Mouse (Mus musculus): ENCODE results near the gene Aph1a. TPM values are rescaled to one million over a fixed set of nuclear protein-coding genes. Genes with fewer than 3 reads are reported as not detected.
"Not testable (repeated sequence)": the region's sequence is repeated elsewhere in the genome, so short reads cannot be mapped to it uniquely, and the experiment has no call there.

The Aph1a gene
- total RNA-seq, 1 experiment: 70.9 TPM

- H3K9me3 ChIP-seq (ENCODE audit: control insufficient read depth, insufficient read depth, low read depth, low read length): no peaks in the 10 kb centered on the region
- H3K9ac ChIP-seq (ENCODE audit: insufficient read depth, low read depth, low read length, poor library complexity, severe bottlenecking): no peak overlapping the region
- no peak overlapping the region for H3K27ac ChIP-seq (ENCODE audit: insufficient read depth, low read depth, low read length, poor library complexity, severe bottlenecking)
- H3K4me3 ChIP-seq (ENCODE audit: insufficient read depth in 1 of 2, low read depth in 1 of 2, low read length in 2 of 2, poor library complexity in 1 of 2, severe bottlenecking in 1 of 2): peak overlapping the region in 1 of 2 experiments; percentile 21; a peak in 1 of 4 replicates
- in situ Hi-C loops (cut with MboI; ENCODE audit: low sequenced_read_pairs in 2 of 2, unreplicated experiment in 2 of 2): no loop called here
- H3K36me3 ChIP-seq (ENCODE audit: control insufficient read depth, insufficient read depth, low read length, poor library complexity, severe bottlenecking): no peaks in the 10 kb centered on the region
- peaks cover 4 to 18% of the 10 kb centered on the region in 2 experiments; a peak in 3 of 4 replicates for H3K4me1 ChIP-seq (ENCODE audit: control insufficient read depth in 2 of 2, insufficient read depth in 2 of 2, low read length in 2 of 2, poor library complexity in 1 of 2)
- no peak for DNase-seq (ENCODE audit: low read depth, low spot score)
- no peak for TF ChIP-seq CHD2 (IDR thresholded peaks at IDR 0.05; ENCODE audit: low read depth, low read length)
- TF ChIP-seq MAFK (IDR thresholded peaks at IDR 0.05; ENCODE audit: insufficient read depth, low read depth, low read length): no peak
- TF ChIP-seq ZNF384 (IDR thresholded peaks at IDR 0.05; ENCODE audit: low read depth, low read length): no peak
- no peak for TF ChIP-seq ZC3H11A (IDR thresholded peaks at IDR 0.05; ENCODE audit: borderline replicate concordance, low read depth, low read length)
- no peak for TF ChIP-seq HCFC1 (IDR thresholded peaks at IDR 0.05; ENCODE audit: borderline replicate concordance, insufficient read depth, low read length)
Observed at GRCm38 (mm10) chr3:95906860-95907259, 13.1 kb downstream of the Aph1a start.

GRCm38 (mm10) chr3:95907613-95908012 lies 13.8 kb downstream of the Aph1a start:
- Histone ChIP-seq H3K9me3 (ENCODE audit: control insufficient read depth, insufficient read depth, low read depth, low read length) (no peaks in the 10 kb centered on the region), H3K4me1 (ENCODE audit: control insufficient read depth in 2 of 2, insufficient read depth in 2 of 2, low read length in 2 of 2, poor library complexity in 1 of 2) (peaks cover 4 to 16% of the 10 kb centered on the region in 2 experiments; a peak in 3 of 4 replicates), H3K4me3 (ENCODE audit: insufficient read depth in 1 of 2, low read depth in 1 of 2, low read length in 2 of 2, poor library complexity in 1 of 2, severe bottlenecking in 1 of 2) (no peak overlapping the region), H3K27ac (ENCODE audit: insufficient read depth, low read depth, low read length, poor library complexity, severe bottlenecking) (no peak overlapping the region), H3K9ac (ENCODE audit: insufficient read depth, low read depth, low read length, poor library complexity, severe bottlenecking) (no peak overlapping the region), H3K36me3 (ENCODE audit: control insufficient read depth, insufficient read depth, low read length, poor library complexity, severe bottlenecking) (no peaks in the 10 kb centered on the region)
- no peak for DNase-seq (ENCODE audit: low read depth, low spot score)
- TF ChIP-seq ZNF384 (IDR thresholded peaks at IDR 0.05; ENCODE audit: low read depth, low read length): no peak
- TF ChIP-seq HCFC1 (IDR thresholded peaks at IDR 0.05; ENCODE audit: borderline replicate concordance, insufficient read depth, low read length): no peak
- no peak for TF ChIP-seq ZC3H11A (IDR thresholded peaks at IDR 0.05; ENCODE audit: borderline replicate concordance, low read depth, low read length)
- no peak for TF ChIP-seq MAFK (IDR thresholded peaks at IDR 0.05; ENCODE audit: insufficient read depth, low read depth, low read length)
- no peak for TF ChIP-seq CHD2 (IDR thresholded peaks at IDR 0.05; ENCODE audit: low read depth, low read length)
- in situ Hi-C loops (cut with MboI; ENCODE audit: low sequenced_read_pairs in 2 of 2, unreplicated experiment in 2 of 2): no loop called here

GRCm38 (mm10) chr3:95914706-95915105 lies 20.9 kb downstream of the Aph1a start:
- in situ Hi-C loops (cut with MboI; ENCODE audit: low sequenced_read_pairs in 2 of 2, unreplicated experiment in 2 of 2): no loop called here
- TF ChIP-seq ZNF384 (IDR thresholded peaks at IDR 0.05; ENCODE audit: low read depth, low read length): no peak
- TF ChIP-seq MAFK (IDR thresholded peaks at IDR 0.05; ENCODE audit: insufficient read depth, low read depth, low read length): no peak
- no peak for TF ChIP-seq HCFC1 (IDR thresholded peaks at IDR 0.05; ENCODE audit: borderline replicate concordance, insufficient read depth, low read length)
- no peak for TF ChIP-seq CHD2 (IDR thresholded peaks at IDR 0.05; ENCODE audit: low read depth, low read length)

GRCm38 (mm10) chr3:95916760-95917159 lies 23.0 kb downstream of the Aph1a start:
- Histone ChIP-seq H3K4me3 (ENCODE audit: insufficient read depth in 1 of 2, low read depth in 1 of 2, low read length in 2 of 2, poor library complexity in 1 of 2, severe bottlenecking in 1 of 2) (no peak overlapping the region), H3K36me3 (ENCODE audit: control insufficient read depth, insufficient read depth, low read length, poor library complexity, severe bottlenecking) (no peaks in the 10 kb centered on the region), H3K4me1 (ENCODE audit: control insufficient read depth in 2 of 2, insufficient read depth in 2 of 2, low read length in 2 of 2, poor library complexity in 1 of 2) (peaks cover 1 to 2% of the 10 kb centered on the region in 2 experiments; a peak in 1 of 4 replicates), H3K9me3 (ENCODE audit: control insufficient read depth, insufficient read depth, low read depth, low read length) (no peaks in the 10 kb centered on the region), H3K27ac (ENCODE audit: insufficient read depth, low read depth, low read length, poor library complexity, severe bottlenecking) (no peak overlapping the region), H3K9ac (ENCODE audit: insufficient read depth, low read depth, low read length, poor library complexity, severe bottlenecking) (no peak overlapping the region)
- in situ Hi-C loops (cut with MboI; ENCODE audit: low sequenced_read_pairs in 2 of 2, unreplicated experiment in 2 of 2): no loop called here
- TF ChIP-seq ZNF384 (IDR thresholded peaks at IDR 0.05; ENCODE audit: low read depth, low read length) (no peak), HCFC1 (IDR thresholded peaks at IDR 0.05; ENCODE audit: borderline replicate concordance, insufficient read depth, low read length) (no peak), CHD2 (IDR thresholded peaks at IDR 0.05; ENCODE audit: low read depth, low read length) (no peak), ZC3H11A (IDR thresholded peaks at IDR 0.05; ENCODE audit: borderline replicate concordance, low read depth, low read length) (no peak)
- DNase-seq (ENCODE audit: low read depth, low spot score): no peak

More at GRCm38 (mm10) chr3:95914706-95915105, 20.9 kb downstream of the Aph1a start:
- Histone ChIP-seq H3K4me1 (ENCODE audit: control insufficient read depth in 2 of 2, insufficient read depth in 2 of 2, low read length in 2 of 2, poor library complexity in 1 of 2) (peaks cover 0 to 6% of the 10 kb centered on the region in 2 experiments; a peak in 1 of 4 replicates), H3K36me3 (ENCODE audit: control insufficient read depth, insufficient read depth, low read length, poor library complexity, severe bottlenecking) (no peaks in the 10 kb centered on the region), H3K4me3 (ENCODE audit: insufficient read depth in 1 of 2, low read depth in 1 of 2, low read length in 2 of 2, poor library complexity in 1 of 2, severe bottlenecking in 1 of 2) (no peak overlapping the region), H3K9me3 (ENCODE audit: control insufficient read depth, insufficient read depth, low read depth, low read length) (no peaks in the 10 kb centered on the region), H3K27ac (ENCODE audit: insufficient read depth, low read depth, low read length, poor library complexity, severe bottlenecking) (no peak overlapping the region), H3K9ac (ENCODE audit: insufficient read depth, low read depth, low read length, poor library complexity, severe bottlenecking) (no peak overlapping the region)
- no peak for DNase-seq (ENCODE audit: low read depth, low spot score)

- in situ Hi-C loops (cut with MboI; ENCODE audit: low sequenced_read_pairs in 2 of 2, unreplicated experiment in 2 of 2): not testable (repeated sequence)
Observed at GRCm38 (mm10) chr3:95920532-95920931, 26.8 kb downstream of the Aph1a start.

GRCm38 (mm10) chr3:95923429-95923828 lies 29.7 kb downstream of the Aph1a start:
- H3K9me3 ChIP-seq (ENCODE audit: control insufficient read depth, insufficient read depth, low read depth, low read length); H3K4me3 ChIP-seq (ENCODE audit: insufficient read depth in 1 of 2, low read depth in 1 of 2, low read length in 2 of 2, poor library complexity in 1 of 2, severe bottlenecking in 1 of 2); H3K9ac ChIP-seq (ENCODE audit: insufficient read depth, low read depth, low read length, poor library complexity, severe bottlenecking); H3K36me3 ChIP-seq (ENCODE audit: control insufficient read depth, insufficient read depth, low read length, poor library complexity, severe bottlenecking); H3K4me1 ChIP-seq (ENCODE audit: control insufficient read depth in 2 of 2, insufficient read depth in 2 of 2, low read length in 2 of 2, poor library complexity in 1 of 2); DNase-seq (ENCODE audit: low read depth, low spot score); H3K27ac ChIP-seq (ENCODE audit: insufficient read depth, low read depth, low read length, poor library complexity, severe bottlenecking); in situ Hi-C loops (cut with MboI; ENCODE audit: low sequenced_read_pairs in 2 of 2, unreplicated experiment in 2 of 2): not testable (repeated sequence)

More at GRCm38 (mm10) chr3:95920532-95920931, 26.8 kb downstream of the Aph1a start:
- not testable (repeated sequence) for H3K36me3 ChIP-seq (ENCODE audit: control insufficient read depth, insufficient read depth, low read length, poor library complexity, severe bottlenecking); H3K4me3 ChIP-seq (ENCODE audit: insufficient read depth in 1 of 2, low read depth in 1 of 2, low read length in 2 of 2, poor library complexity in 1 of 2, severe bottlenecking in 1 of 2); H3K9me3 ChIP-seq (ENCODE audit: control insufficient read depth, insufficient read depth, low read depth, low read length); H3K27ac ChIP-seq (ENCODE audit: insufficient read depth, low read depth, low read length, poor library complexity, severe bottlenecking); DNase-seq (ENCODE audit: low read depth, low spot score); H3K9ac ChIP-seq (ENCODE audit: insufficient read depth, low read depth, low read length, poor library complexity, severe bottlenecking); H3K4me1 ChIP-seq (ENCODE audit: control insufficient read depth in 2 of 2, insufficient read depth in 2 of 2, low read length in 2 of 2, poor library complexity in 1 of 2)

All from ES-E14 (cell line).